Mouse (Mus musculus) liver, embryonic 13.5 days (tissue): Measurements from ENCODE around the gene Znhit3. TPM values are rescaled to one million over a fixed set of nuclear protein-coding genes. Genes with fewer than 3 reads are reported as not detected.

Experiments
- ATAC-seq: fragments of 200-750 bp; cut with Nextera tagmentation; 2 replicates; pipeline ENCODE4 v1.8.0; 2017; ENCODE audit warnings: low read depth, mild to moderate bottlenecking, moderate number of reproducible peaks, moderate library complexity
- DNase-seq: peaks from one replicate; pipeline ENCODE4 v3.0.0; 2022
- H3K27ac ChIP-seq: fragments of 300-500 bp; sonication (generic); 2 replicates; pipeline ENCODE4 v1.5.1; 2015; ENCODE audit warnings: moderate library complexity, mild to moderate bottlenecking, inconsistent platforms
- H3K27me3 ChIP-seq: fragments of 300-500 bp; sonication (generic); 2 replicates; pipeline ENCODE4 v1.6.1; 2015; ENCODE audit warnings: mild to moderate bottlenecking, inconsistent platforms
- H3K36me3 ChIP-seq: fragments of 300-500 bp; sonication (generic); 2 replicates; pipeline ENCODE4 v1.6.1; 2015; ENCODE audit warnings: mild to moderate bottlenecking, inconsistent platforms
- H3K4me1 ChIP-seq: fragments of 300-500 bp; sonication (generic); replicated peaks from 2 replicates; pipeline ENCODE4 v1.6.1; 2015; ENCODE audit warnings: inconsistent platforms
- H3K4me2 ChIP-seq: fragments of 300-500 bp; sonication (generic); 2 replicates; pipeline ENCODE4 v1.6.1; 2015; ENCODE audit warnings: inconsistent platforms, mild to moderate bottlenecking, moderate library complexity
- H3K4me3 ChIP-seq: fragments of 300-500 bp; sonication (generic); replicated peaks from 2 replicates; pipeline ENCODE4 v1.5.1; 2015; ENCODE audit warnings: mild to moderate bottlenecking, inconsistent platforms
- H3K9ac ChIP-seq: fragments of 300-500 bp; sonication (generic); 2 replicates; pipeline ENCODE4 v1.6.1; 2015; ENCODE audit warnings: mild to moderate bottlenecking, inconsistent platforms
- H3K9me3 ChIP-seq: fragments of 300-500 bp; sonication (generic); replicated peaks from 2 replicates; pipeline ENCODE4 v1.6.1; 2016; ENCODE audit warnings: inconsistent platforms
- WGBS: fragments of 180-500 bp; shearing (Covaris S2); methylation state at CpG from one replicate; pipeline ENCODE4 v1.1.7; 2015; ENCODE audit not compliant: insufficient replicate concordance; 5-methylcytosine and 5-hydroxymethylcytosine counted together
- polyA plus RNA-seq: library from polyadenylated mRNA; unstranded; fragments of >200 nt; fragmentation: Nextera tagmentation; extraction: Ambion mirVana; gene quantifications from 2 replicates; pipeline ENCODE4 v1.2.1, GENCODE M21; 2015

The Znhit3 gene
- polyA plus RNA-seq, 1 experiment from 2014 or later = 53.5 TPM

GRCm38 (mm10) chr11:84873042-84873833 is 42.9 kb downstream of the Znhit3 start:
- ATAC-seq = peak; percentile 67

GRCm38 (mm10) chr11:84871548-84872069 is 44.6 kb downstream of the Znhit3 start:
- peak overlapping the region; percentile 78 for H3K4me2 ChIP-seq
- peak overlapping the region; percentile 100 for H3K9ac ChIP-seq
- H3K4me1 ChIP-seq = peaks cover 41% of the 10 kb centered on the region
- H3K9me3 ChIP-seq = no peaks in the 10 kb centered on the region
- H3K4me3 ChIP-seq = peak overlapping the region; percentile 100
- ATAC-seq (no peak), DNase-seq (no peak)
- H3K27ac ChIP-seq = peak overlapping the region; percentile 100
- H3K36me3 ChIP-seq = peaks cover 9% of the 10 kb centered on the region; the same call in 1 of the 2 replicates
- H3K27me3 ChIP-seq = no peaks in the 10 kb centered on the region
- 41% methylated on average over 4 of the region's 4 CpGs for WGBS

More at GRCm38 (mm10) chr11:84873042-84873833, 42.9 kb downstream of the Znhit3 start:
- Histone ChIP-seq H3K27ac (peak overlapping the region; percentile 98), H3K4me2 (peak overlapping the region; percentile 67), H3K27me3 (no peaks in the 10 kb centered on the region), H3K4me3 (peak overlapping the region; percentile 49), H3K9me3 (no peaks in the 10 kb centered on the region), H3K4me1 (peaks cover 41% of the 10 kb centered on the region), H3K9ac (peak overlapping the region; percentile 70), H3K36me3 (peaks cover 16% of the 10 kb centered on the region)
- peak; percentile 42 for DNase-seq
- 22% methylated on average over 1 of the region's 1 CpGs for WGBS

GRCm38 (mm10) chr11:84871046-84871445 is 45.1 kb downstream of the Znhit3 start:
- Histone ChIP-seq H3K36me3 (peaks cover 12% of the 10 kb centered on the region; the same call in 1 of the 2 replicates), H3K9ac (peak overlapping the region; percentile 100), H3K4me2 (peak overlapping the region; percentile 78), H3K4me1 (peaks cover 41% of the 10 kb centered on the region), H3K4me3 (peak overlapping the region; percentile 100), H3K27me3 (no peaks in the 10 kb centered on the region), H3K27ac (peak overlapping the region; percentile 100), H3K9me3 (no peaks in the 10 kb centered on the region)
- under 1% methylated on average over 10 of the region's 10 CpGs for WGBS
- ATAC-seq (peak; percentile 34), DNase-seq (no peak)

GRCm38 (mm10) chr11:84870337-84871043 is 45.7 kb downstream of the Znhit3 start, which contains the start of gene Ggnbp2:
Gene Ggnbp2 (minus strand): TSS chr11:84870817.
- Histone ChIP-seq H3K9ac (peak within 1 kb of the TSS; percentile 100), H3K36me3 (peaks cover 13% of the 10 kb centered on the region; the same call in 1 of the 2 replicates), H3K9me3 (no peaks in the 10 kb centered on the region), H3K4me3 (peak within 1 kb of the TSS; percentile 100), H3K4me1 (peaks cover 46% of the 10 kb centered on the region), H3K4me2 (peak within 1 kb of the TSS; percentile 78), H3K27me3 (no peaks in the 10 kb centered on the region), H3K27ac (peak within 1 kb of the TSS; percentile 100)
- ATAC-seq (peak; percentile 79), DNase-seq (peak; percentile 83)
- WGBS = under 1% methylated on average over 49 of the region's 62 CpGs

- WGBS = under 1% methylated on average over 56 of the region's 61 CpGs
- Histone ChIP-seq H3K9me3 (no peaks in the 10 kb centered on the region), H3K4me2 (peak overlapping the region; percentile 78), H3K4me3 (peak overlapping the region; percentile 100), H3K4me1 (peaks cover 52% of the 10 kb centered on the region), H3K36me3 (peaks cover 18% of the 10 kb centered on the region; the same call in 1 of the 2 replicates), H3K27ac (peak overlapping the region; percentile 100), H3K9ac (peak overlapping the region; percentile 100), H3K27me3 (no peaks in the 10 kb centered on the region)
- ATAC-seq (peak; percentile 58), DNase-seq (peak; percentile 85)
Observed at GRCm38 (mm10) chr11:84869537-84870232, 46.5 kb downstream of the Znhit3 start.

GRCm38 (mm10) chr11:84868786-84869259 is 47.3 kb downstream of the Znhit3 start:
- Histone ChIP-seq H3K4me3 (peak overlapping the region; percentile 100), H3K4me2 (peak overlapping the region; percentile 78), H3K27me3 (no peaks in the 10 kb centered on the region), H3K9me3 (no peaks in the 10 kb centered on the region), H3K36me3 (peaks cover 25% of the 10 kb centered on the region), H3K27ac (peak overlapping the region; percentile 100), H3K9ac (peak overlapping the region; percentile 100), H3K4me1 (peaks cover 51% of the 10 kb centered on the region)
- ATAC-seq (no peak), DNase-seq (no peak)
- 2% methylated on average over 7 of the region's 7 CpGs for WGBS

GRCm38 (mm10) chr11:84867586-84867985 is 48.6 kb downstream of the Znhit3 start:
- ATAC-seq (no peak), DNase-seq (no peak)
- no peaks in the 10 kb centered on the region for H3K9me3 ChIP-seq
- H3K36me3 ChIP-seq = peaks cover 35% of the 10 kb centered on the region
- H3K4me1 ChIP-seq = peaks cover 47% of the 10 kb centered on the region
- H3K27me3 ChIP-seq = no peaks in the 10 kb centered on the region
- peak overlapping the region; percentile 69 for H3K4me2 ChIP-seq
- peak overlapping the region; percentile 56 for H3K4me3 ChIP-seq
- WGBS = 68% methylated on average over 2 of the region's 2 CpGs
- H3K27ac ChIP-seq = peak overlapping the region; percentile 25; the same call in 1 of the 2 replicates
- H3K9ac ChIP-seq = peak overlapping the region; percentile 70

GRCm38 (mm10) chr11:84865268-84865667 is 50.9 kb downstream of the Znhit3 start:
- no peaks in the 10 kb centered on the region for H3K9me3 ChIP-seq
- 57% methylated on average over 2 of the region's 2 CpGs for WGBS
- peak overlapping the region; percentile 48 for H3K4me2 ChIP-seq
- peak overlapping the region; percentile 51; the same call in 1 of the 2 replicates for H3K9ac ChIP-seq
- DNase-seq (no peak), ATAC-seq (no peak)
- H3K4me3 ChIP-seq = peak overlapping the region; percentile 18
- H3K27ac ChIP-seq = no peak overlapping the region
- H3K27me3 ChIP-seq = no peaks in the 10 kb centered on the region
- peaks cover 56% of the 10 kb centered on the region for H3K36me3 ChIP-seq
- peaks cover 54% of the 10 kb centered on the region for H3K4me1 ChIP-seq
